Mouse (Mus musculus): ENCODE measurements around the gene Zhx3.

The Zhx3 gene

GRCm38 (mm10) chr2:160800967-160801366 lies 71.8 kb downstream of the Zhx3 start:
- DNase-seq: no peak

DNA sequence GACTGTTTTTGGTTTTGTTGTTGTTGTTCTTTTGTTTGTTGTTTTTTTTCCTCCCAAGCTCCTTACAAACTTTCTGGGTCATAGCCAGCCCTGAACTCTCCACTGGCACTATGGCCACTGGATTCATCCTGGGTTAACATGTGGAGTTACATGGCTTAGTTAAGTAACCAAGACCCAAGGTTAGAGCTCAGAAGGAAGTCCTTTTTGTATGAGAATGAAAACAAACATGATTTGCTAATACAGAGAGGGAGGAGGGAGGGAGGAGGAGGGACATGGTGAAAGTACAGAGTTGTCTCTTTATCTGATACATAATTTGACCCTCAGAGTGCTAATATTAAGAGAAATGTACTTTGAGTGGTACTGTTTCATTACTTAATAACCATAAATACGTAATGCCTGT lies 74.6 kb downstream of the Zhx3 start:
- no peak for DNase-seq

GRCm38 (mm10) chr2:160796973-160797372 lies 75.8 kb downstream of the Zhx3 start:
- DNase-seq: peak; percentile 33

DNA sequence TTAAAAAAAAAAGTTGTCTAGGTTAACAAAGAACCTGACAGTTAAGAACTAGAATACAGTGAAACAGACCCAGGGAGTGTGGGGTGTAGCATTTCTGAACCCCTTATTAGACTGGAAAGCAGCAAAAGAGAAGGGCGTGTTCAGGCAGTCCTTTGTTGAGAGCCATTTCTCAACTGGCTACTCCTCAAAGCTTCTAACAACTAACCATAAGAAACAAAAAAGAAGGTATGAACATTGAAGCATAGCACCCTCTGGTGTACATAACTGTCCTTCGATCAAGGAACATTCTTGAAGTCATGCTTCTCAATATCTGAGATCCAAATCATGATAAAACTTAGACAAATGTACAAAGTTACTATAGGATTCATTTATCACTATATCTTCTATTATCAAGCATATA lies 79.7 kb downstream of the Zhx3 start:
- no peak for DNase-seq

DNA sequence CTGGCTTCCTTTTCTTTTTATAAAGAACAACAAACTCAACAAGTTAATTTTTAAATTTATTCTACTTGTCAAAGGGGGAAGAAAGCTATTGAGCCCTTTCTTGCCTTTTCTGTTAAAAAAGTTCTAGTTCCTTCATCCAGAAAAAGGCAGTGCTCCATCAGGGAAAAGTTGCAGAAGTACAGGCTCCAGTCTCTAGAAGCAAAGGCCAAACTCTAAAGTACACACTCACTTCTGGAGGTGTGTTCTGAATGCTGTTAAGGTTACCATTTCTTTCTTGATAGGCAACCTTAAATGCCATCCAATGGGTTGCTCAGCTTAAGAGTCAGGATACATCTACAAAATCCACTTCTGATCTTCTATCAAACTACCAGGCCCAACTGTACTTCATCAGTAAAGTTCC lies 83.1 kb downstream of the Zhx3 start:
- no peak for DNase-seq

- no peak for DNase-seq
These were observed 83.8 kb downstream of the Zhx3 start for GRCm38 (mm10) chr2:160789046-160789445.

GRCm38 (mm10) chr2:160786333-160786732 lies 86.5 kb downstream of the Zhx3 start:
- DNase-seq: no peak

DNA sequence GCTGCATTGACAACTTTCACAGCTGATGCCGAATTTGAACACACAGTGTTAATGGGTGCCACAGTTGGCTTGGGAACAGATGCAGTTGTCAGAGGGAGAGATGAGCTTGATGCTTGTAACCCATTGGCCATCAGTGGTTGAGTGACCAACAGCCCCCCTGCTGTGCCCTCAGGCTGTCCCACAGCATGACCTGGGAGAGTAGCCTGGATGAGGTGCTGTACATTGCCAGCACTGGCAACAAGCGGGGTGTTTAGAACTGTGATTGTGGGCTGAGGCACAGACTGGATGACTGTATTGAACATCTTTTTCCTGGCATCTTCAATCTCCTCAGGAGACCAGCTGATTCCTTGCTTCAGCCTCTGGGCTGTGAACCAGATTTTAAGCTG lies 92.0 kb downstream of the Zhx3 start:
- no peak for DNase-seq

- peak; percentile 42 for DNase-seq
These were observed 92.5 kb downstream of the Zhx3 start for GRCm38 (mm10) chr2:160780154-160780833.

- no peak for DNase-seq
These were observed 94.8 kb downstream of the Zhx3 start for GRCm38 (mm10) chr2:160778034-160778433.

DNA sequence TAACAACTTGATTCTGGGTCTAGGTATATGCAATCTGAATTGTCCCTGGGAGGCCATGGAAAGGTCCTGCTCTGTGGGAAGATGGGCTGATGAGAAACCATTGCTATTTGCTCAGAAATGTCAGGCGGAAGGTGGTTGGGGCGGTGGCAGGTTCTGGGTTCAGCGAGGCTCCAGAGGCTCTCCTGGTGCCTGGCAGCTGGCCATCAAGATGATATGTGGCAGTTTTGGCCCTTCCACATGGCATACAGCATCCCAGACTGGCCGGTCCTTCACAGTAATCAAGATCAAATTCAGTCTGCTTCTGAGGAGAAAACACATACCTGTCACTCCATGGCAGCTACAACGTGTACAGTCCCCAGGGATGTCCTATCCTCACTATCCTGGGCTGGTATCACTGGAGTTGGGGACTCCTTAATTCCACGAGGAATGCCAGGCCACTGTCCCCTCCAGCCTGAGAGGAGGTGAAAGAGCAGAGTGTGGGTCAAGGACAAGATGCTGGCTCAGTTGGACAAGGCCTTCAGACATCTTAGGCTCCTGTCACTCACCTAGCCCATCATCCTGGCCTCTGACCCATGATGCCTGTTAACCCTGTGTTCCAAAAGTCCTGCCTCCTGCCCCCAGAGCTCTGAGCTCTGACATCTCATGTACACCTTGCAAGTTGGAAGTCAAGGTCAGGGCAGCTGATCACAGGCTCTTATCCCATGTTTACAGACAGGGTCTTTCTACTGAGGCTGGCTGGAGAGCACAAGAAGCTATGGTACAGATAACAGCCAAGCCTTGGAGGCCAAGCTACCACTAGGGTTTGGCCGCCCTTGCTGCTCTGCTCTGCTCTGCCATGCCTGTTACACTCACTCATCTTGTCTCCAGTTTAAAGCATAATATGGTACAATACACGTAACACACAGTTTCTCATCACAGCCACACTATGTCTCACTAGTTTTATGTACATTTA lies 101.2 kb downstream of the Zhx3 start:
- no peak for DNase-seq

DNA sequence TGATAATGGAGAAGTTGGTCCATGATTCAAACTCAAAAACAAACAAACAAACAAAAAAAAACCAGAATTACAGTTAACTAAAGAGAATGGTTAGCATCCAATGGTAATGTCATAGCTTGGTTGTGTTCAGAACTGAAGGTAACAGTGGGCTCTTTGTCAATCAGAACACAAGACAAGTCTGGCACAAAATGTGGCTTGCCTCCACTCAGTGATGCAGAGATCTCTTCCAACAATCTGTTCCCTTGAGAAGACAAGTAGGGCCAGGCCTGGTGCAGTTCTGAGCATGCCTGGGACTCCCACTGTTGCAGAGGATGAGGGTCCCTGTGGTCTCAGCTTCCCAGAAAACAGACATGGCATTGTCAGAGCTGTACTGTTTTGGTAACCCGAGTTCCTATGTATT lies 101.9 kb downstream of the Zhx3 start:
- DNase-seq: no peak

GRCm38 (mm10) chr2:160770409-160770808 lies 102.4 kb downstream of the Zhx3 start:
- DNase-seq: no peak

GRCm38 (mm10) chr2:160768997-160769396 lies 103.8 kb downstream of the Zhx3 start:
- DNase-seq: no peak

DNA sequence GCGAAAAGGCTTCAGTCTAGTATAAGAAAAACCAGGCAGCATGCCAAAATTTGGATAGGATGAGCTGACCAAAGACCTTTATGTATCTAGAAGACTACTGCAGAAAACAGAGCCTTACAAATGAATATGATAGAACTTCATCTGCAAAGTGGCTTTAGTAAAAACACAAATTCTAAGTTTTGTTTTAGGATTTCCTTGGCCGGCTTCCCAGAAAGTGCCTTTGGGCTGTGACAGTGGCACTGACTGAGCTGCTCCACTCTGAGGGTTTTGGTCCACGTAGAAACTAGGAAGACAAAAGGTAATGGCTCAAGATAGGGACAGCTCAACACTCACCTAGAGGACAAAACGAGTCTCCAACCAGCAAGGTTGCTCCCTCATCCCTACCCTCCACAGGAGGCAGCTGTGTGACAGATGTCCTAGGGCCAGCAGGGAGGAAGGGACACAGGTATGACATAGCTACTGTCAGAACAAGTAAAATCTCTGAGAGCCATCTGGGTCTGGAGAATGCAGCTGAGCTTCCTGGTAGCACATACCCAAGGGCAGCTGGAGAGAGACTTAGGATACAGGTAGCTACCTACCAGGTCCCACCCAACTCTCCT lies 104.6 kb downstream of the Zhx3 start:
- DNase-seq: no peak

- DNase-seq: no peak
These were observed 105.6 kb downstream of the Zhx3 start for GRCm38 (mm10) chr2:160767201-160767600.

DNA sequence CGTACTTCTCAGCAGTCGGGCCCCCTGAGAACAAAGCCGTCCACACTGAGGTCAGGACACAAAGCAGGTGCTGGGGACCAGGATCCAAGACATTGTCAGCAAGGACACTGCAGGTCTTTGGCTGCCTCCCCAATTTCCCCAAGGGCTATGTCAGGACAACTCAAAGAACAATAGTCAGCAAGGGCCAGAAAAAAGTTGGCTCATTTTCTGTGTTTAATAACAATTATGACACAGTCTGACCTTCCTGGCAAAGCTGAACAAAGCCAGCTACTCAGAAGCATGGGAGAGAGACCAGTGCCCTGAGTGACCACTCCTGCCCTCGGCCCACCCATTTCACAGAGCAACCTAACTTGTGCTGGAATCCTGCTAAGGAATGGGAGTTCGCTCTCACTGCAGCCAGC lies 106.4 kb downstream of the Zhx3 start:
- DNase-seq: no peak

DNA sequence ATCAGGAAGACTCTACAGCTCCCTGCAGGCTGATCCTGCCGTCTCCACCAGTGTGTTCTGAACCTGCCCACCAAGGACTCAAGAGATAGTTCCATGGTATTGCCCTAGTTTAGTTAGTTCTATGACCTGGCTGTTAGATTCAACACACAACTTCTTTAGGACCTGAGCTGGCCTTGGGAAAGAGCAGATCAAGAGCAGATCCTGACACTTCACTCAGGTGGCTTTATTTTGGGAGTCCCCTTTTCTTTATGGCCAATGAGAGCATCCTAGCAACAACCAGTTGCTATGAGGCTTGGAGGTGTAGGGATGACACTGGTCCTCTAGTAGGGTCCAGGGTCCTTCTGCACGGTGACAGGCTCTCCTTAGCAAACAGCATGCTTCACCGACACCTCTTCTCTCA lies 107.7 kb downstream of the Zhx3 start:
- DNase-seq: peak; percentile 5

GRCm38 (mm10) chr2:160764386-160764785 lies 108.4 kb downstream of the Zhx3 start:
- DNase-seq: no peak

- DNase-seq: no peak
These were observed 109.0 kb downstream of the Zhx3 start for GRCm38 (mm10) chr2:160763816-160764215.

DNA sequence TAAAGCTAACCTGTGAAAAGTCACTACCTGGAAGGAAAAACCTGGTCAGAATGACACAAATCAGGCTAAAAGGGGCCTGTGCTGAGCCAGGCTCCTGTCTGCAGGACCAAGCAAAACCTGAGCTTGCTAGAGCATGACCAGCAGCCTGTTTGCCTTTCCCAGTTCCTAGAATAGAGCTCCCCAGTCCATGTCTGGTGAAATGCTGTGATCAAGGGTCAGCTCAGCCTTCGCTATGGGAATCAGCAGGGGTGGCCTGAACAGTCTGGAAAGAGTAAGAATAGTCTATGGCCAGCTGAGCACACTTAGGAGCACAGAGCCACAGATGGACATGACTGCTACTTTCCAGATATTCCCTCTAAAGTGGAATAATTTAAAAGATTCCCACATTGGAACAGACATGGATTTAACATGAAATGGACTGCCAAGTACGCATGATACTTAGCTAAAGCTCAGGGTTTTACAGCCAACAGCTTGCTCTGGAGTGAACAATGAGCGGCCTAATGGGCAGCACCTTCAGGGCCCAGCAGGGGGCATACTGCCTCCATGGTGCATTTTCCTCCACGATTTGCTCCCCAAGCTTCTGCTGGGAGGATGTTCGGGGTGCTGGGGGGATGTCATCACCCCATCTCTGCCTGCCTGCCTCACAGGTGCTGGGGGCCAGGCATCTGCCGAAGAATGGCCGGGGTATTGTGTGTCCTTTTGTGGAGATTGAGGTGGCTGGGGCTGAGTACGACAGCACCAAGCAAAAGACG lies 112.2 kb downstream of the Zhx3 start:
- DNase-seq: peak; percentile 73

- DNase-seq: no peak
These were observed 116.1 kb downstream of the Zhx3 start for GRCm38 (mm10) chr2:160756583-160757203.

- DNase-seq: no peak
These were observed 125.7 kb downstream of the Zhx3 start for GRCm38 (mm10) chr2:160747075-160747474.

Data from thymus, postnatal 4 days (tissue).